ENCODE assay signal across 20 mouse cellular contexts in the genomic region with DNA sequence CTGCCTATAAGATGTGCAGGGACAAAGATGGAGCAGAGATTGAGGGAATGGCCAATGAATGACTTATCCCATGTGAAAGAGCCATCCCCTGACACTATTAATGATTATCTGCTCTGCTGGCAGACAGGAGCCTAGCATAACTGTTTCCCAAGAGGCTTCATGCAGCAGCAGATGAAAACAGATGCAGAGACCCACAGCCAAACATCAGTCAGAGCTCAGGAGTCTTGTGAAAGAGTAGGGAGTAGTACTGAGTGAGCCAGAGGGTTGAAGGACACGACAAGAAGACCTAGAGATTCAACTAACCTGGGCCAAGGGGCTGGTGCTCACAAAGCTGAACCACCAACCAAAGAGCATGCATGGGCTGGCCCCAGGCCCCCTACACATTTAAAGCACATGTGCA. TPM values are rescaled to one million over a fixed set of nuclear protein-coding genes. Genes with fewer than 3 reads are reported as not detected.
DNase-seq lines count a peak whose midpoint lies in the region; ATAC-seq and TF ChIP-seq lines count a peak whose summit lies in the region.
"Had no signal": no experiment of that assay in that cellular context is flagged by ENCODE, and none has a peak within 500 bp of the region (broad histone marks: within the 10 kb centered on the region; RNA-seq: fewer than 3 reads in every experiment).

No protein-coding gene starts in this region.

- WGBS in liver, adult 2 months: 29% methylated on average over 1 of the region's 1 CpGs
- WGBS in liver, embryonic 11.5 days: 76% methylated on average over 1 of the region's 1 CpGs

- no peaks in the 10 kb centered on the region for H3K27me3 ChIP-seq in liver, adult 2 months (ENCODE audit: control insufficient read depth, insufficient read depth, low read length)
- H3K27me3 ChIP-seq in liver, embryonic 11.5 days (replicated peaks; ENCODE audit: control insufficient read depth, insufficient read depth, low read length): no peaks in the 10 kb centered on the region
- H3K27me3 ChIP-seq: embryonic facial prominence, embryonic 13.5 days; embryonic facial prominence, embryonic 15.5 days; forebrain, embryonic 12.5 days had no signal

- no peak overlapping the region for H3K4me3 ChIP-seq in liver, adult 2 months (ENCODE audit: insufficient read depth, low read depth, low read length)
- no peak overlapping the region for H3K4me3 ChIP-seq in liver, embryonic 11.5 days (ENCODE audit: low read depth, low read length)
- H3K4me3 ChIP-seq: embryonic facial prominence, embryonic 13.5 days; embryonic facial prominence, embryonic 15.5 days; erythroblast, embryonic 14.5 days; forebrain, embryonic 10.5 days; forebrain, embryonic 12.5 days had no signal

- TF ChIP-seq CTCF in liver, adult 2 months (IDR thresholded peaks at IDR 0.05; ENCODE audit: low read depth, low read length): no peak

- TF ChIP-seq POLR2A in liver, adult 2 months (IDR thresholded peaks at IDR 0.05; ENCODE audit: extremely low read depth, insufficient read depth, low read length): no peak

- H3K4me1 ChIP-seq in liver, adult 2 months (ENCODE audit: control insufficient read depth, insufficient read depth, low read length): peaks cover 18% of the 10 kb centered on the region
- no peaks in the 10 kb centered on the region for H3K4me1 ChIP-seq in liver, embryonic 11.5 days (replicated peaks; ENCODE audit: control insufficient read depth, insufficient read depth, low read length)
- H3K4me1 ChIP-seq: embryonic facial prominence, embryonic 13.5 days; embryonic facial prominence, embryonic 15.5 days; forebrain, embryonic 10.5 days; forebrain, embryonic 12.5 days had no signal

- no peak overlapping the region for H3K4me2 ChIP-seq in liver, embryonic 11.5 days
- H3K4me2 ChIP-seq: embryonic facial prominence, embryonic 13.5 days; embryonic facial prominence, embryonic 15.5 days; forebrain, embryonic 12.5 days had no signal

- peak; percentile 21 for DNase-seq in adrenal gland, adult 8-10 months
- DNase-seq in adrenal gland, postnatal 10 days: no peak
- peak; percentile 56 for DNase-seq in liver, adult 2 months (ENCODE audit: extremely low read depth, low read depth, low spot score)
- DNase-seq in liver, embryonic 11.5 days (ENCODE audit: low spot score): no peak
- DNase-seq: adrenal gland, postnatal 14 days; adrenal gland, postnatal 36 days; cerebellum, adult 11 months; cerebellum, adult 18-20 months; cerebellum, adult 8-10 months; cerebellum, adult 9-11 months; cerebellum, postnatal 14 days; cerebellum, postnatal 36 days; embryo, embryonic 11 days had no signal

- no peaks in the 10 kb centered on the region; the same call in 1 of the 2 replicates for H3K79me2 ChIP-seq in liver, adult 2 months (ENCODE audit: control insufficient read depth, insufficient read depth, low read length)

- H3K9ac ChIP-seq in liver, adult 2 months (ENCODE audit: low read depth, low read length): no peak overlapping the region
- H3K9ac ChIP-seq in liver, embryonic 11.5 days (ENCODE audit: low read depth, low read length): no peak overlapping the region
- H3K9ac ChIP-seq: embryonic facial prominence, embryonic 13.5 days; embryonic facial prominence, embryonic 15.5 days; forebrain, embryonic 12.5 days had no signal

- 0 out of 2 replicates have a peak overlapping the region, but pooled peaks have one; percentile 65 for H3K27ac ChIP-seq in liver, adult 2 months (replicated peaks; ENCODE audit: insufficient read depth, low read depth, low read length)
- no peak overlapping the region for H3K27ac ChIP-seq in liver, embryonic 11.5 days (ENCODE audit: low read depth, low read length)
- H3K27ac ChIP-seq: embryonic facial prominence, embryonic 13.5 days; embryonic facial prominence, embryonic 15.5 days; forebrain, embryonic 10.5 days; forebrain, embryonic 12.5 days had no signal

- ATAC-seq in liver, embryonic 11.5 days (replicated peaks; ENCODE audit: low FRiP score): no peak
- ATAC-seq: forebrain, embryonic 14.5 days; forebrain, embryonic 16.5 days had no signal

- peaks cover 67% of the 10 kb centered on the region for H3K36me3 ChIP-seq in liver, adult 2 months (ENCODE audit: control insufficient read depth, insufficient read depth, low read length)
- no peaks in the 10 kb centered on the region; the same call in 1 of the 2 replicates for H3K36me3 ChIP-seq in liver, embryonic 11.5 days (ENCODE audit: control insufficient read depth, insufficient read depth, low read length)

- no peaks in the 10 kb centered on the region for H3K9me3 ChIP-seq in liver, embryonic 11.5 days (ENCODE audit: control insufficient read depth, low read length)
- H3K9me3 ChIP-seq: embryonic facial prominence, embryonic 13.5 days; embryonic facial prominence, embryonic 15.5 days; forebrain, embryonic 10.5 days; forebrain, embryonic 12.5 days had no signal

RNA-seq across cellular contexts. Expression of gene Lamp2, which starts 30.2 kb away (rescaled TPM):
- total RNA-seq in adrenal gland, adult 8-10 months (2022): 100 to 1,000 TPM; 211 to 271 (median 249) TPM
- total RNA-seq in adrenal gland, postnatal 10 days (2021): 100 to 1,000 TPM; 166 to 197 TPM
- total RNA-seq in liver, adult 2 months (2014; rRNA removed): 414 and 458 TPM in 2 replicates
- 203 and 230 TPM in 2 replicates for polyA plus RNA-seq in liver, adult 2 months (2012; rRNA removed)
- polyA plus RNA-seq in liver, embryonic 11.5 days (2014; fragmentation: Nextera tagmentation; extraction: Ambion mirVana): 76.0 and 81.4 TPM in 2 replicates

Comparison
In these comparisons a context has a peak if more than half of its experiments do, and no peak if none do; other contexts are left out.
1. DNase-seq: peak in adrenal gland, adult 8-10 months (single experiment) and liver, adult 2 months (single experiment); none in adrenal gland, postnatal 10 days (single experiment) and liver, embryonic 11.5 days (single experiment).